Mouse (Mus musculus) intestine, embryonic 15.5 days (tissue): ENCODE results near the gene Gpr180. TPM values are rescaled to one million over a fixed set of nuclear protein-coding genes. Genes with fewer than 3 reads are reported as not detected.

ENCODE experiments used
- ATAC-seq: fragments of 200-750 bp; cut with Nextera tagmentation; 2 replicates; pipeline ENCODE4 v1.8.0; 2017; ENCODE audit warnings: moderate TSS enrichment, moderate library complexity
- H3K27ac ChIP-seq: fragments of 300-500 bp; sonication (generic); 2 replicates; pipeline ENCODE4 v1.5.1; 2015; ENCODE audit warnings: mild to moderate bottlenecking, inconsistent platforms
- H3K27me3 ChIP-seq: fragments of 300-500 bp; sonication (generic); replicated peaks from 2 replicates; pipeline ENCODE4 v1.6.1; 2015; ENCODE audit warnings: inconsistent platforms
- H3K36me3 ChIP-seq: fragments of 300-500 bp; sonication (generic); 2 replicates; pipeline ENCODE4 v1.6.1; 2015; ENCODE audit warnings: inconsistent platforms
- H3K4me1 ChIP-seq: fragments of 300-500 bp; sonication (generic); replicated peaks from 2 replicates; pipeline ENCODE4 v1.6.1; 2015; ENCODE audit warnings: inconsistent platforms
- H3K4me2 ChIP-seq: fragments of 300-500 bp; sonication (generic); replicated peaks from 2 replicates; pipeline ENCODE4 v1.6.1; 2015; ENCODE audit warnings: mild to moderate bottlenecking, inconsistent platforms
- H3K4me3 ChIP-seq: fragments of 300-500 bp; sonication (generic); replicated peaks from 2 replicates; pipeline ENCODE4 v1.5.1; 2015; ENCODE audit warnings: inconsistent platforms
- H3K9ac ChIP-seq: fragments of 300-500 bp; sonication (generic); 2 replicates; pipeline ENCODE4 v1.6.1; 2015; ENCODE audit warnings: inconsistent platforms
- H3K9me3 ChIP-seq: fragments of 300-500 bp; sonication (generic); 2 replicates; pipeline ENCODE4 v1.6.1; 2016; ENCODE audit warnings: inconsistent platforms
- WGBS: fragments of 180-500 bp; shearing (Covaris S2); methylation state at CpG from one replicate; pipeline ENCODE4 v1.1.7; 2015; 5-methylcytosine and 5-hydroxymethylcytosine counted together
- polyA plus RNA-seq: library from polyadenylated mRNA; unstranded; fragments of >200 nt; fragmentation: Nextera tagmentation; extraction: Ambion mirVana; gene quantifications from 2 replicates; pipeline ENCODE4 v1.2.1, GENCODE M21; 2015

Gpr180 gene
- polyA plus RNA-seq, 1 experiment from 2014 or later = 47.3 TPM

- H3K9ac ChIP-seq = no peak overlapping the region
- 33% methylated on average over 5 of the region's 5 CpGs for WGBS
- no peaks in the 10 kb centered on the region for H3K4me1 ChIP-seq
- no peak overlapping the region for H3K27ac ChIP-seq
- H3K36me3 ChIP-seq = peaks cover 23% of the 10 kb centered on the region
- no peaks in the 10 kb centered on the region for H3K9me3 ChIP-seq
- no peak for ATAC-seq
- no peak overlapping the region for H3K4me2 ChIP-seq
- no peaks in the 10 kb centered on the region for H3K27me3 ChIP-seq
- H3K4me3 ChIP-seq = no peak overlapping the region
Measured at GRCm38 (mm10) chr14:118157146-118157545, 20.2 kb downstream of the Gpr180 start.

- Histone ChIP-seq H3K9ac (no peak overlapping the region), H3K4me1 (no peaks in the 10 kb centered on the region), H3K4me3 (no peak overlapping the region), H3K36me3 (peaks cover 19% of the 10 kb centered on the region), H3K4me2 (no peak overlapping the region), H3K27ac (no peak overlapping the region), H3K9me3 (no peaks in the 10 kb centered on the region), H3K27me3 (no peaks in the 10 kb centered on the region)
- WGBS = 77% methylated on average over 3 of the region's 3 CpGs
- ATAC-seq = no peak
Measured at GRCm38 (mm10) chr14:118161751-118162150, 24.8 kb downstream of the Gpr180 start.

GRCm38 (mm10) chr14:118162640-118163039 is 25.7 kb downstream of the Gpr180 start:
- WGBS = 84% methylated on average over 14 of the region's 14 CpGs

DNA sequence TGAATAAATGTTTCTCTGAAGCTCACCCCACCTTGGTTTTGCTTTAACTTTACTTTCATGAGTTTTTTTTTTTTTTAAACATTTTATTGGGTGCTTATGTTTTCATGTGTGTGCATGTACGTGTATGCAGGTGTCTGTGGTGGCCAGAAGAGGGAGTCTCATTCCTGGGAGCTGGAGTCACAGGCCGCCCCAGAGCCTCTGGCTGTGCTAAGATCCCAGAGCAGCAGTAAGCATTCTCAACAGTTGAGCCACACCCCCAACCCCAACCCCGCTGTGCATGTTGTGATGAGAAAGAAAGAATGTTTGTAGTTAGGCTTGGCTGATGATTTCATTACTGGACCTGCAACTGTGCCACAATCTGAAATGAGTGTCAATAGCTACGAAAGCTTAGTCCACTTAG is 31.8 kb downstream of the Gpr180 start:
- WGBS = 94% methylated on average over 4 of the region's 4 CpGs
- Histone ChIP-seq H3K9me3 (no peaks in the 10 kb centered on the region), H3K27me3 (no peaks in the 10 kb centered on the region), H3K9ac (no peak overlapping the region), H3K27ac (no peak overlapping the region), H3K4me2 (no peak overlapping the region), H3K36me3 (no peaks in the 10 kb centered on the region; the same call in 1 of the 2 replicates), H3K4me3 (no peak overlapping the region), H3K4me1 (no peaks in the 10 kb centered on the region)
- ATAC-seq = no peak

More at GRCm38 (mm10) chr14:118162640-118163039, 25.7 kb downstream of the Gpr180 start:
- H3K27me3 ChIP-seq = no peaks in the 10 kb centered on the region
- H3K36me3 ChIP-seq = peaks cover 19% of the 10 kb centered on the region
- no peak overlapping the region for H3K4me2 ChIP-seq
- no peak overlapping the region for H3K9ac ChIP-seq
- no peak for ATAC-seq
- H3K4me3 ChIP-seq = no peak overlapping the region
- H3K27ac ChIP-seq = no peak overlapping the region
- no peaks in the 10 kb centered on the region for H3K9me3 ChIP-seq
- H3K4me1 ChIP-seq = no peaks in the 10 kb centered on the region

DNA sequence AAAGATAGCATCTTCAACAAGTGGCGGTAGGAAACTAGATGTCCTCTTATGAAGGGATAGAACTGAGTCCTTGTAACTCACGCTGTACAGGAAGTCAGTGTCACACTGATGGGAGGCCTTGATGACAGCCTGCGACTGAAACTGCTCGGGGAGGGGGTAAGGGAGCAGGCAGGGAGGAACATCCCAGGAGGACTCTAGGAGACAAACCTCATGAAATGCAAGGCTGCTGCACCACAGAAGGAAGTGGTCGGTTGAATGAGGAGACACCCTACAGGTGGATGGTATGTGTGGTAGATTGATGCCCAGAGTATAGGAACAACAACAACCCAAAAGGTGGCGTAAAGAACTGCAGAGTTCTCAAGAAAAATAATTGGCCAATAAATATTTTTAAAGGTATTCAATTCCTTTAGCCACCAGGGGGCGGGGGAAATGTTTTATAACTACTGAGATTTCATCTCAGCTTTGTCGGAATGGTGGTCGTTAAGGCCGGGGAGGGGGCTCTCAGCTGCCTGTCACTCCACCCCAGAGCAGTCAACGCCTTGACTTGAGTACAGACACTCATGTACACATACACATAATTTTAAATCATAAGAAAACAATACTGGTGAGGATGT is 36.7 kb downstream of the Gpr180 start:
- WGBS = 74% methylated on average over 11 of the region's 11 CpGs

DNA sequence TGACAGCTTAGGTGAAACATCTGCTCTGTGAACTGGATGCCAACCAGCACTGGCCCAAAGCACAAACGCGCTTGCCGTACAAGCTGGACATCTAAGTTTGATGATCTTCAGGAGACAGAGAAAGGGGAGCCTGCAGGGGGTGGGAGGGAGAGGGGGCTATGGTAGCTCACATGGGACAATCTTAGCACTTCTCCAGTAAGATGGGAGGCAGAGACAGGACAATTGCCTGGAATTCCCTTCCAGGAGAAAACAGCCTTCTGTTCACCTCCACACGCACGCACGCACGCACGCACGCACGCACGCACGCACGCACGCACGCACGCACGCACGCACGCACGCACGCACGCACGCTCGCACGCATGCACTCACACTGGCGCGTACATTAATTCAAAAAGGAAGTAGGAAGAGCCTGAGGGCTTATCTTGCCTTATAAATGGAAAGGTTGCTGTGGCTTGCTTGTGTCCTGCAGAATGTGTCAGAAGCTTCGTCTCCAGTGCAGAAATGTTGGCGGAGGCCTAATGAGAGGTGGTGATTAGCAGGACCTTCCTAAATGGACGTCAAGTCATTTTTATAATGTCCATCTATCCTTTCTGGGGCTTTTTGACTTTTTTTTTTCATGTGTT is 38.2 kb downstream of the Gpr180 start:
- no peak overlapping the region for H3K4me2 ChIP-seq
- no peak for ATAC-seq

More for the DNA sequence above, 36.7 kb downstream of the Gpr180 start:
- Histone ChIP-seq H3K36me3 (no peaks in the 10 kb centered on the region; the same call in 1 of the 2 replicates), H3K4me2 (no peak overlapping the region), H3K27ac (no peak overlapping the region), H3K4me3 (no peak overlapping the region), H3K9ac (no peak overlapping the region), H3K9me3 (no peaks in the 10 kb centered on the region), H3K27me3 (no peaks in the 10 kb centered on the region), H3K4me1 (no peaks in the 10 kb centered on the region)
- no peak for ATAC-seq

DNA sequence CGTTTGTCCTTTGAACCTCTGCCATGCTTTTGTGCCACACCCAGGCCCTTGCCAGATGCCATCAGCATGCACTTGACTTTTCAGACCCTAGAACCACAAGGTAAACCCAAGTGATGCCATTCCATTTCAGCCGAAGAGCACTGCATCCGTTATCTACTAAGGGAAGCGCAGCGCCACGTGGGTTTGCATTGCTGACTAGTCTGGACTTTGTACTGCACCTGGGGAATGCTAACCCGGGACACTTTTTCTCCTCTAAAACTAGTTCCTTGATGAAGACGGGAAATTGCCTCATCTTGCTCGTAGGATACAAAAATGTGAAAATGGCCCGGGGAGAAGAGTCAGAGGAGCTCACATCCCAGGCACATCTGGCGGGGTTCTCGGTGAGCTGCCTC is 38.7 kb downstream of the Gpr180 start:
- no peaks in the 10 kb centered on the region for H3K36me3 ChIP-seq
- H3K4me1 ChIP-seq = no peaks in the 10 kb centered on the region
- no peaks in the 10 kb centered on the region for H3K27me3 ChIP-seq
- 0 out of 2 replicates have a peak, but pooled peaks have one; percentile 30 for ATAC-seq
- H3K4me3 ChIP-seq = no peak overlapping the region
- no peaks in the 10 kb centered on the region for H3K9me3 ChIP-seq
- 69% methylated on average over 12 of the region's 12 CpGs for WGBS
- no peak overlapping the region for H3K9ac ChIP-seq
- no peak overlapping the region for H3K4me2 ChIP-seq
- H3K27ac ChIP-seq = no peak overlapping the region

More for the DNA sequence above, 38.2 kb downstream of the Gpr180 start:
- H3K27ac ChIP-seq = no peak overlapping the region
- no peaks in the 10 kb centered on the region for H3K36me3 ChIP-seq
- H3K27me3 ChIP-seq = no peaks in the 10 kb centered on the region
- H3K4me1 ChIP-seq = no peaks in the 10 kb centered on the region
- 85% methylated on average over 30 of the region's 30 CpGs for WGBS
- no peaks in the 10 kb centered on the region for H3K9me3 ChIP-seq
- H3K4me3 ChIP-seq = no peak overlapping the region
- no peak overlapping the region for H3K9ac ChIP-seq

- Histone ChIP-seq H3K36me3 (no peaks in the 10 kb centered on the region), H3K9ac (no peak overlapping the region), H3K4me3 (no peak overlapping the region), H3K27ac (no peak overlapping the region), H3K9me3 (no peaks in the 10 kb centered on the region), H3K4me1 (no peaks in the 10 kb centered on the region), H3K27me3 (no peaks in the 10 kb centered on the region), H3K4me2 (no peak overlapping the region)
- 26% methylated on average over 1 of the region's 1 CpGs for WGBS
- ATAC-seq = no peak
Measured at GRCm38 (mm10) chr14:118179251-118179650, 42.3 kb downstream of the Gpr180 start.

GRCm38 (mm10) chr14:118179701-118180100 is 42.7 kb downstream of the Gpr180 start:
- peak overlapping the region; percentile 46 for H3K4me3 ChIP-seq
- no peaks in the 10 kb centered on the region for H3K4me1 ChIP-seq
- H3K27ac ChIP-seq = no peak overlapping the region
- no peaks in the 10 kb centered on the region for H3K27me3 ChIP-seq
- H3K4me2 ChIP-seq = peak overlapping the region; percentile 71
- H3K9ac ChIP-seq = no peak overlapping the region; the same call in 1 of the 2 replicates
- peak; percentile 16; the same call in 1 of the 2 replicates for ATAC-seq
- no peaks in the 10 kb centered on the region for H3K9me3 ChIP-seq
- WGBS = 29% methylated on average over 7 of the region's 7 CpGs
- no peaks in the 10 kb centered on the region for H3K36me3 ChIP-seq

DNA sequence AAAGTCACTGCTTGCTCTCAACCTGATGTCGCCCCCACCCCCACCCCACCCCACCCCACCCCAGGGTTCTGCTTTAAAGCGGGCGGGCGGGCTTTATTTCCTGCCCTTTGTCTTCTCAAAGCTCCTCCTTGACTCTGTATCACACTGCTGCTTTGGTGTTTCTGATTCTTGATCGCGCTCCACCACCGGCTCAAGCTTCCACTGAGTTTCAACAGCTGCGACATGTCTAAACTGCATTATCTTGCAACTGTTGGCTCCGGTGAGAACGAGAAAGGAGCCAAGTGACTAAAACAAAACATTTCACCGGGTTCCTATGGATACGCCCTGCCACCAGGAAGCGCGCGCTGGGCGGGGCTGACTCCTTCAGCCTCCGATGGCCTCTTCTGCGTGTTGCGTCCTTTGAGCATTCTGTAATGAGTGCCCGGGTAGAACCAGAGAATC is 43.2 kb downstream of the Gpr180 start:
- no peaks in the 10 kb centered on the region for H3K9me3 ChIP-seq
- H3K36me3 ChIP-seq = no peaks in the 10 kb centered on the region
- WGBS = 0% methylated on average over 20 of the region's 20 CpGs
- peak overlapping the region; percentile 48 for H3K27ac ChIP-seq
- H3K4me1 ChIP-seq = no peaks in the 10 kb centered on the region
- no peaks in the 10 kb centered on the region for H3K27me3 ChIP-seq
- peak overlapping the region; percentile 46 for H3K4me3 ChIP-seq
- peak overlapping the region; percentile 71 for H3K4me2 ChIP-seq
- peak; percentile 92 for ATAC-seq
- H3K9ac ChIP-seq = peak overlapping the region; percentile 26; the same call in 1 of the 2 replicates

DNA sequence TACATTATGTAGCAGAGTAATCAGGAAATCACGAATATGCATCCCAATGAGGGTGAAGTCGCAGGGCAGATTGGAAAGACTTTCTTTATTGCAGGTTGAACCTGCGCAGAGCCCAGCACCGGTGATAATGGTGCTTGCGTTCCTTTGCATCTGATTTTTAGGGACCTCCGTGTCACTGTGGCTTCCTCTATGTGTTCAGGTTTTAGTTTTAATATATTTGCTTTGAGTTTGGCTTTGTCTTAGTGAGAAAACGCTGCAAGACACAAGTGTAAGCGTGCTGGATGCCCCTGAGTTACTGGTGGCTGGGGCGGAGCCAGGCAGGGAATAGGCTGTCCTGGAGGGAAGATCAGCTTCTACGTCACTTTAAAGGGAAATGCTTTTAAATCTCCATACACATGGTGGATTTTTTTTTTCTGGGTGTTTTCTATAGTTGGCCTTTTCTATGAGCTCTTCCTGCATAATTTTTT is 43.8 kb downstream of the Gpr180 start:
- H3K27ac ChIP-seq = peak overlapping the region; percentile 48
- ATAC-seq = peak; percentile 83
- no peaks in the 10 kb centered on the region for H3K36me3 ChIP-seq
- H3K4me2 ChIP-seq = peak overlapping the region; percentile 71
- H3K9ac ChIP-seq = 0 out of 2 replicates have a peak overlapping the region, but pooled peaks have one; percentile 26
- H3K9me3 ChIP-seq = no peaks in the 10 kb centered on the region
- H3K4me3 ChIP-seq = peak overlapping the region; percentile 46
- no peaks in the 10 kb centered on the region for H3K27me3 ChIP-seq
- H3K4me1 ChIP-seq = no peaks in the 10 kb centered on the region
- WGBS = 4% methylated on average over 10 of the region's 10 CpGs

- Histone ChIP-seq H3K4me2 (no peak overlapping the region), H3K4me1 (no peaks in the 10 kb centered on the region), H3K36me3 (no peaks in the 10 kb centered on the region), H3K9ac (no peak overlapping the region), H3K4me3 (no peak overlapping the region), H3K9me3 (no peaks in the 10 kb centered on the region), H3K27ac (no peak overlapping the region), H3K27me3 (no peaks in the 10 kb centered on the region)
- ATAC-seq = no peak
- 79% methylated on average over 9 of the region's 9 CpGs for WGBS
Measured at GRCm38 (mm10) chr14:118191442-118191841, 54.5 kb downstream of the Gpr180 start.
